Mouse (Mus musculus): ENCODE results near the gene Kctd20.

Gene Kctd20

DNA sequence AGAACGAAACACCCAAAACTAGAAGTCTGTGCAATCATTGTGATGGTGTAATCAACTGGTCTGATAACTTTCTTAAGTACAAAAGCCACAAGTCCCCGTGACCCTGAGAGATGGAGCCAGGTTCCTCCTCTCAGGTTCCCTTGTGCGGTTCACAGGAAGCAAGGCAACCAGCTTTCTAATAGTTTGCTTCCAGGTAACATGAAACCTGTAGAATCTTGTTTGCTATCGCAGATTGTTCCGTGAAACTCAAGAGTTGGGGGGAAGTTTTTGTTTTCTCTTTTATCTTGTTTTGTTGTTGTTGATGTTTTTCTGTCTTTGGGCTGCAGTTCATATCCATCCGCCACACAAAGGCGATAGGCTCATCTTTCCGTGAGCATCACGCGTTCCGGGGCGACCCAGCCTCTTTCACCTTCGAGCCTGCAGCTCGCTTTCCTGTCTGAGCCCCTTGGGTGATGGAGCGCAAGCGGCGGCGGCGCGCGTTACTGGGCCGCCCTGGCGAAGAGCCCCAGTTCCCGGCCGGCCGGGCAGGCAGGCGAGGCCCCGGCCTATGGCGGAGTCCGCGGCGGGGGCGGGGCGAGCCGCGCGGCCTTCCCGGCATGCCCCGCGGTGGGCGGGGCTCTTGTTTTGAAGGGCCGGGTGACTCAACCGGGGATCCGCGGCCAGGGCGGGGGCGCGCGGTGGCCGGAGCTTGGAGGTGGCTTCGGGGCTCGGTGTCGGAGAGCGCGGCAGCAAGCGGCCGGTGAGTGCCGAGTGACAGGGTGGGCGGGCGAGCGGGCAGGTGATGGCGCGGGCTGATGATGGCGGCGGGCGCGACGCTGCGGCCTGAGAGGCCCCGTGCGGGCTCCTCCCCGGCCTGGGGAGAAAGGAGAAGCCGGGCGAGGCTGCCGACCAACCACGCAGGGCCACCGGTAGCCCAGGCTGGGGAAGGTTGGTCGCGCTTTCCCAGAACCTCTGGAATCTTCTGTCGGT lies at the start of gene Kctd20:
Gene Kctd20, plus strand, starts transcription at position 120 of the 969 bp plus-strand sequence.
- in situ Hi-C loops (cut with MboI, MseI), result loop anchor here (10.0 kb wide), 1 partner anchor 1417 kb away; no protein-coding TSS in a partner anchor

DNA sequence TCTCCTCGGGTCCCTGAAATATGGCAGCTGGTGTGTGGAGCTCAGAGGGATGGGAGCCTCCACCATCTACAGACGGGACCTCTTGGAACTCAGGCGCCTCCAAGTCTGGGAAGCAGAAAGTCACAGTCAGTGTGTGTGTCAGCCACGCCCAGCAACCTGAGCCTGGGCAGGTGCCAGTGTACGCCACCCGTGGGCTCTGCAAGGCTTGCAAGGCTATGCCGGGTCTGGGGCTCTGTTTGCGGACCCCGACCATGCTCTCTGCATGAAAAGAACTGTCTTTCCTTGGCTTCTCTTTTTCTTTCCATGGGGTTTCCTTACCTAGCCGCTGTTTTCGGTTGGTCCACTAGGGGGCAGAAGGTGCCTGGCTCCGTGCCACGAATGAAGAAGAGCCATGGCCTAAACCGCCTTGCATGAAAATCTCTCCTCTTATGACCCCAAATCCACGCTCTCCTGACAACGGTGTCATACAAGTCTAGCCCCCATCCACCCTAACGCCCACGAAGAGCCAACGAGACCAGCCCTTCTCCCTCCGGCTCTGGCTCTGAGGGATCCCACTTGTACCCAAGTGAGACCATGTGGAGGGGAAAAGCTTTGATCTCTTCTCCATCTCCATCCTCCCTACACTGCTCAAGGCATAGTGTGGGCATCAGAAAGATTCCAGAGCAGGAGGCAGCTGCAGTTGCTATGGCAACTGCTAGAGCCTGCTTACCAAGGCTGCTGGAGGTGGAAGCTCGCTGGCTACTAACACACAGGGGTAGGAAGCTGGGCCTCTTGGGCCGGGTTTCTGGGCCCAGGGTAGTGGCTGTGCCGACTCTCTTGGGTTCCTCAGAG lies 47.0 kb upstream of the Kctd20 start:
- in situ Hi-C loops (cut with MboI, MseI), result no loop called here

DNA sequence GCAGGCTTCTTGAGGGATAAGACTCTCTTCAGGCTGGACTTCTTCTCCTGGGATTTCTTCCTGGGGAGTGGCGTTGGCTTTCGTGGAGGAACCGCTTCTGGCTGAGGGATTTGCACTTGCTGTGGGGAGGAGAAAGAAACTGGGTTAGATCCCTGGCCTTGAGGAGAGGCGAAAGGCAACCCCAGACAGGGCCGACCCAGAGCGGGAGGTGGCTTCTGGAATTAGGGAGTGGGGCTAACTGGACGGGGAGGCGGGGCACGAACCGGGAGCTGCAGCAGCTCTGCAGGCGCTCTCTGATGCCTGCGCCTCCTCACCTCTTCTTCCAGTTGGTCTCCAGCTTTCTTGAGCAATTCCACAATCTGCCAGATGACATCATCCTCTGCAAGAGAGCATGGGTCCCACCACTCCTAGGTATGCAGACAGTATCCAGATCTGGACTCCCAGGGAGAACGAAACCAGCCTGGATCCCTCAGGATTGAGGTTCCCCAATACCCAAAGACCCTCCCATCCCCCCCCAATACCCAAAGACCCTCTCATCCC lies 46.3 kb upstream of the Kctd20 start:
- in situ Hi-C loops (cut with MboI, MseI), result no loop called here

DNA sequence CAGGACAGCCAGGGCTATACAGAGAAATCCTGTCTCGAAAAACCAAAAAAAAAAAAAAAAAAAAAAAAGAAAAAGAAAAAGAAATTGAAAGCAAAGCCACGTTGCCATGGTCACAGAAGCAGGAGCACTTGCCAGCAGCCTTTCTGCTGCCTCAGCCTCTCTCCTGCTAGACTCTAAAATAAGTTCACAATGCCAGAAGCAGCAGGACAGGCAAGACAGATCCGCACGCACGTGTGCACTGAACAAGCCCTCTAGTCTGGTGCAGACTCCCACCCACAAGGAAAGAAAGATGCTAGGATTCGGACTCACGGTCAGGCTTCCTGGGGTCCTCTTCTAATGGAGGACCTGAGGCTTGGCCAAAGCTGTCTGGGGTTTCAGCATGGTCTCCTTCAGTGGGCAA lies 43.8 kb upstream of the Kctd20 start:
- in situ Hi-C loops (cut with MboI, MseI), result no loop called here

DNA sequence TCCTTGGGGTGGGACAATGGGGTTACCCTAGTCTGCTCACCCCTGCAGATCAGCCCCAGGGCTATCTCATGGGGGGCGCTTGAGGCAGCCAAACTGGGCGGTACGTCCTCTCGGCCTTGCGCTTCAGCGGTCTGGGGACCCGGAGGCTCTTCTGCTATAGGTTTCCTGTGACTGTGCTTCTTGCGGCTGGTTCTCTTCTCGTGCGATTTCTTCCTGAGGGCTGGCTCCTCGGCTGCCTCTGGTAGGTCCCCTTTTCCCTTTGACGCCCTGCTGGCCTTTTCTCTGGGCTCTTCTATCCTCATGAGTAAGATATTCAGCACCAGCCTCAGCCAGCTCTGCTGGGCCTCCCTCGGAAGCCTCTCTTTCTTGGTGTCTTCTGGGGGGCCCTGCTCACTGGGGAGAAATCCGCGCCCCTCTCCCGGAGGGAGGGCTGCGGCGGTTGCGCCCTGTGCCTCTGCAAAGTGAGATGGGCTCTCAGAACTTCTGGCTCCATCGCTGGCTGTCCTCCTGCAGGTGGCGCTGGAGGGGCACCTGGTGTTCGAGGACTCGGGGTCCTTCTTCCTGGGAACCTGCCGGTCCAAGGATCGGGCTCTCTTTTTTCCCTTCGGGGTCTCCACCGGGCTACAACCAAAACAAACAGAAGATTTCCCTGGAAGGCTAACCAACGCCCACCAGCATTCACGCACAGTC lies 42.4 kb upstream of the Kctd20 start:
- in situ Hi-C loops (cut with MboI, MseI), result no loop called here

DNA sequence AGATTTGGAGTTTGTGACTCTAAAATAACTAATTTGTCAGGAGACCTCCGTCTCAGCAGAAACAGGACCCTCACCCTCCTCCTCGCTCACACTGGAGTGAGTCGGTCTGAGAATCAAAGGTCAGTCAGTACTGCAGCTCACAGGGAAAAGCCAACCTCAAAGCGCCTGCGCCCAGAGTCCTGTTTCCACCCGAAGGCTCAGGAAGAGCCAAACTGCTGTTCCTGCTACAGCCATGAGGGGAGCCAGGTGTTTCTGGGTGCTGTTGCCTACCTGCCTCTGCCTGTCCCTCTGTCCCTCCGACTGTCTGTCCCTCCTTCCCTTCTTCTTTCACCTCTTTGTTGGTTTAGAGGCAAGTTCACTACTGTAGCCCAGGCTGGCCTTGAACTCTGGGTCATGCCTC lies 41.6 kb upstream of the Kctd20 start:
- in situ Hi-C loops (cut with MboI, MseI), result no loop called here

DNA sequence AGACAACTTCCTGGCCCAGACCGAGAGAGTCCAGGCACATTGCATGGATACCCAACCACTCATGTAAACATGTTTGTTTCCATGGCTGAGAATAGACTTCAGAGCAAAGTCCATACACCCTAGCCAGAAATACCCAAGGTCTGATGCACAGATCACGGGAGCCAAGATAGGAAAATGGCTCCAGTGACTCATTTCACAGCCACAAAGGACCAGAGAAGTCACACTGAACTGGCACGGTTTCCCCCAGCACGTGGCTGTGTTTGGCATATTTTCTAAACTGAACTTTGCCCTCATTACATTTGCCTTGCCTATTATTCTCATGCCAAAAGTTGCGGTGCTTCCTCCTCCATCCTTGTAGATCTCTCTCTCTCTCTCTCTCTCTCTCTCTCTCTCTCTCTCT lies 38.5 kb upstream of the Kctd20 start:
- in situ Hi-C loops (cut with MboI, MseI), result no loop called here

DNA sequence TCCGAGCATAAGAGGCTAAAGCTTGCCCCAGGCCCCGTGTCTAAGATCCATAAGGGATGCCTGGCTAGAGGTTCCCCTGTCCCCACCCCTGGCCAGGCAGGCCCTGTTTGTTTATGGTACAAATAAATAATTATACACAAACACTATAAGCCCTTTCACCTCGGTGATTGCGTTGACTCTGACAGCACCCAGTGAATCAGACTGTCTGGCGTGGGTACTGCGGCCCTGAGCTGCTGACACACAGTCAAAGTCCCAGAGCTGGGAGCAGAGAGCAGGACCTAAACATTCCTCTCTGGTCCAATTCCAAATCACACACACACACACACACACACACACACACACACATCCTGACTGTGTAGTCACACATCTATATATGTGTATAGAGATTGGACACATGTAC lies 37.8 kb upstream of the Kctd20 start:
- in situ Hi-C loops (cut with MboI, MseI), result no loop called here

DNA sequence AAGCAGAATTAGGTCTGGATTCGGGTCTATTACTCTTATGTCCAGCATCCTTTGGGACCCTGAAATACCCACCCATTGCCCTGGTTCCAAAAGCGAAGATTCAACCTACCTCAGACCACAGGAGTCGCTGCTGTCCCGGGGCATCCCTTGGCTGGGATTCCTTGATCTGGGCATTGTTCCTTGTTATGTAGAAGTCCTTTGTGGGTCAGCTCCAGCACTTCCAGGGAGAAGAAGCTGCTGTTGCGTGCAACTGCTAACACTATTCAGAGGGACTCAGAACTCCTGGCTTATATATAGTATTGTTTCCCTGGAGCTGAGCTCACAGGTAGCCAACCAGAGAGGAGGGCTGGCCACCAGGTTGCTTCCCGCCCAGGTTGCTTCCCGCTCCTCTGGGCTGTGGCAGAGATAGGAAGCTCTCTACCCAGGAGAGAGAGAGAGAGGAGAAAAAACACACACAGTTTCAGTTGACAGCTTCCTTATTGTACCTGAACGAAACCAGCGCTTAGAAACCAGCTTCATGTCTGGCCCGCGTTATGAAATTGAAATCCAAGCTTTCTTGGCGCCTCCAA lies 36.6 kb upstream of the Kctd20 start, which contains the start of gene 4930539E08Rik:
Gene 4930539E08Rik, minus strand, starts transcription at position 265 of the 569 bp plus-strand sequence.
- in situ Hi-C loops (cut with MboI, MseI), result no loop called here

DNA sequence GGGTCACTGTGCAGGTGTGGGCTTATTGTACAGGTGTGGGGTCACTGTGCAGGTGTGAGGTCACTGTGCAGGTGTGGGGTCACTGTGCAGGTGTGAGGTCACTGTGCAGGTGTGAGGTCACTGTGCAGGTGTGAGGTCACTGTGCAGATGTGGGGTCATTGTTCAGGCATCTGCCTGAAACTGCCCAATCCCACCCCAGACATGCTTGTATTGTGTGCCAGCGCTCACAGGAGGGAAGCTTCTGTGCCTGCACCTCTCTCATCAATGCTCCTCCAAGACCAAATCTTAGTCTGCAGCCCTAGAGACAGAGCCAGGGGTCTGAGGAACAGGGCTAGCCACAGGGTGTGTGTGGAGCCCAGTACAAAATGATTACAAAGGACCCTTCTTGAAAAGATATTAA lies 35.2 kb upstream of the Kctd20 start:
- in situ Hi-C loops (cut with MboI, MseI), result no loop called here

DNA sequence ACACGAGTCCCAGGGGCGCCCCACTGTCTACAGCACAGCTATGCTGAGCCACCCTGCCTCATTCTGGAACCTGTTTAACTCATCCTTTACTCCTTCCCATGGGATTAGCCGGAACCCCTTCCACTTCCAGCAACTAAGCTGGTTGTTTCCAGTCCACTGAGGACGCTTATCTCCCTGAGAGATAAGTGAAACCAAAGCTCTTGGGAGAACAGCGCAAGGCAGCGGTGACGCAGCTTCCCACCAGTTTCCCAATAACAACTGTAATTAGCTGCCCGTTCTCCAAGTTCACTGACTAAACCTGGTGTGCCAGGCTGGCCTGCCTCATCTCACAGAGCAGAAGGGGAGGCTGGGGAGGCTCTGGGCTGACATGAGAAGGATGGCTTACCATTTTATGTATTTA lies 30.7 kb upstream of the Kctd20 start:
- in situ Hi-C loops (cut with MboI, MseI), result no loop called here

DNA sequence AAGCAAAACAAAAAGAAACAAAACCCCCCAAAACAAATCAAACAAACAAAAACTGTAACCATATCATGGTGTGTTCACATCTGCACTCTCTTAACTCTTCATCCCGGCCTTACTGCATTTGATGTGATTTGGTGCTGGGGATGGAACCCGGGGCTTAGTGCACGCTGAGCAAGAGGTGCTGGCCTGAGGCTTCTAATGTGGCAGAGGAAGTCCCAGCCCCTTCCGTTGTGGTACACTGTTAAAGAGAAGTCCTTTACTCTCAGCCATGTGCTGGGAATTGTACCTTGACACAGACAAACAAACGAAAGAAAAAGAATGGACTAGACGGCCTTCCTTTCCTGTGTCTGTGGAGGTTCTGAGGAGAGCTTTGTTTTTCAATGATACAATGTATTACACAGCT lies 29.7 kb upstream of the Kctd20 start:
- in situ Hi-C loops (cut with MboI, MseI), result no loop called here

DNA sequence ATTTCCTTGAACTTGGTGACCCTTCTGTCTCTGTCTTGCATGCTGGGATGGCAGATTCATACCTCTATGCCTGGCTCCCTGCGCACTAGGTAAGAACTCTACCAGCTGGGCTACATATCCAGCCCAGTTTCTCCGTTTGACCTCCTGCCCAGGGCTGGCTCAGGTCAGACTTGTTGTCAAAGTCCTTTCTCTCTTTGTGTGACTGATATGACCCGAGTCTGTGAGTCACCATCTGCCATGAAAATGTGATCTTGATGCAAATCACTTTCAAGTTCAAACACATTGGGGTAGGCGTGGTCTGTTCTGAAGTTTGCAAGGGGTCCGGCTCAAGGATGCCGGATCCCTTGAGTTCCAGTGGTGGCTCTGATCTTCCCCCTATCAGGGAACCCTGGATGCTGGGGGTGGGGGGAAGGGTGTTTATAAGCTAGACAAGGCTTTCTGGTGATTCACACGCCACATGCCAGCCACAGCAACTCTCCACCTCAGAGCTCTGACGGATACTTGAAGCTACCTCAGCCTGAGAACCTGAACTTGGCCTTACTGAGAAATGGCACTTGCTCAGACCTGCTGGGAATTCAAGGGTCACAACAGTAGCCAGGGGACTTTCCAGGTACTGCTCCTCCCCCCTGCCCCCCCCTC lies 26.7 kb upstream of the Kctd20 start:
- in situ Hi-C loops (cut with MboI, MseI), result no loop called here

DNA sequence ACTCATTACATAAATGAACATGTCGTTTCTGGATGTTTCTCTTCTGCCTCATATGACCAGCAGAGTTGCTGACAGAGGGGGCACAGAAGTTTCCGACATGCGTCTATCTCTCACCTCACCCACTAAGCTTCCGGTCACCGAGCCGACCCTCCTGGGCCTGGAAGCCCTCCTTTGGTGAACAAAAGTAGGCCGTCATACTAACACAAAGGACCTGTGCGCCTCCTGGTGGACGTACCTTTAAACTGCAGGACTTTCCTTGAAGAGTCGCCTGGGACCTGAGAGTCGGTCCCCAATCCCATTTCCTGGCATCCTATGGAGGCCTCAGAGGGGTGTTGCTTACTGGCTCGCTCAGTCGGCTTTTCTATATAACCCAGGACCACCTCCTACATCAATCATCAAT lies 25.4 kb upstream of the Kctd20 start:
- in situ Hi-C loops (cut with MboI, MseI), result no loop called here

DNA sequence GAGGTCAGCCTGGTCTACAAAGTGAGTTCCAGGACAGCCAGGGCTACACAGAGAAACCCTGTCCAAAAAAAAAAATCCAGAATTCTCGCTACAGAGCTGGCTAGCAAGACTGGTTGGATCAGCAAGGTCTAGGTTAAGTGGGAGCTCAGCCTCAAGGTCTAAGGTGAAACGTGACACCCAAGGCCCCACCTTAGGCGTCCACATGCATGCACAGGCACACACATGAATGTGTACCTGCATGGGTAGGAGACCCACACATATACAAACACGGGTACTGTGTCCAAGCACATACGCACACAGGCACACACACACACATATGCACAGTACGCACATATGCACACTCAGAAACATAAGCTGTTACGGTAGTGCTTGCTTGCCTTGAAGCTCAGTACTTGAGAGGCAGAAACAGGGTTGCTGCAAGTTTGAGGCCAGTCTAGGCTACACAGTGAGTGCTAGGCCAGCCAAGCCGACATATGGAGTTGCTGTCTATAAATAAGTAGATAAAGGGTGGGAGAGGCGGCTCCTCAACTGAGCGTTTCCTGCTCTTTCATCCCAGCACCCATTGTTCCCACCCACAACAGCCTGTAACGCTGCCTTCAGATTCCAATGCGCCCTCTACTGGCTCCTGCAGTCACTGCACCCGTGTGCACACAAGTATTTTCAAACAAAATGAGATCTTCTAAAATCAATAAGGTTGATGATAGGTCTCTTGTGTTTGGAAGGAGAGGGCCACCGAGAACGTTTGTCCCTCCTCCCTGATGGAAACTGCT lies 24.7 kb upstream of the Kctd20 start:
- in situ Hi-C loops (cut with MboI, MseI), result no loop called here

DNA sequence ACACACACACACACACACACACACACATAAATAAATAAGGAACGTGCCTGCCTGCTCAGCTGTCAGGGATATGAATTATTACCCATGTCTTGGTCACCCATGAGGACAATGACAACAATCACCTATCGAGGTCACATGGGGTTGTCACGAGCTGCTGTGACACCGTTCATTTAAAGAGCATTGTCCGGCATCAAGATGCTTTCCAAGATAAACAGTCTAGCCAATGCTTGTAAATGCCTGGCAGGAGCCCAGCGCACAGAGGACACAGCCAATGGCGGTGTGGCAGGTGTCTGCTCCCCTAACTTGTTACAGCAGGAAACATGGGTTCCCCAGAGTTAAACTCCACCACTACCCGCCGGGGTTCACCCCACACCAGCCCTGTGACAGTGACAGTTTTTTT lies 23.7 kb upstream of the Kctd20 start:
- in situ Hi-C loops (cut with MboI, MseI), result no loop called here

DNA sequence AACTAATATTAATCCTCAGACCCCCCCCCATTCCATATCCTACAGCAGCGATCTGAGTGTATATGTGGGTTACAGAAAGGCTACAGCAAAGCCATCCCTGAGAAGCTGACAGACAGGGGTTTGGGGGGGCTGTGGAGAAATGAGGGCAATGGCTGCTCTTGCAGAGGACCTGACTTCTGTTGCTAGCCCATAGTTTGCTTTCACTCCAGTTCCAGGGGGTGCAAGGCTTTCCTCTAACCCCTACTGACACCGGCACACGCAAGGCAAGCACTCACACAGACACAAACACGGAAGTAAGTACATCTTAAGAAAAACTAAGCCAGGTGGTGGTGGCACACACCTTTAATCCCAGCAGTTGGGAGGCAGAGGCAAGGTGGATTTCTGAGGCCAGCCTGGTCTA lies 22.4 kb upstream of the Kctd20 start:
- in situ Hi-C loops (cut with MboI, MseI), result no loop called here

DNA sequence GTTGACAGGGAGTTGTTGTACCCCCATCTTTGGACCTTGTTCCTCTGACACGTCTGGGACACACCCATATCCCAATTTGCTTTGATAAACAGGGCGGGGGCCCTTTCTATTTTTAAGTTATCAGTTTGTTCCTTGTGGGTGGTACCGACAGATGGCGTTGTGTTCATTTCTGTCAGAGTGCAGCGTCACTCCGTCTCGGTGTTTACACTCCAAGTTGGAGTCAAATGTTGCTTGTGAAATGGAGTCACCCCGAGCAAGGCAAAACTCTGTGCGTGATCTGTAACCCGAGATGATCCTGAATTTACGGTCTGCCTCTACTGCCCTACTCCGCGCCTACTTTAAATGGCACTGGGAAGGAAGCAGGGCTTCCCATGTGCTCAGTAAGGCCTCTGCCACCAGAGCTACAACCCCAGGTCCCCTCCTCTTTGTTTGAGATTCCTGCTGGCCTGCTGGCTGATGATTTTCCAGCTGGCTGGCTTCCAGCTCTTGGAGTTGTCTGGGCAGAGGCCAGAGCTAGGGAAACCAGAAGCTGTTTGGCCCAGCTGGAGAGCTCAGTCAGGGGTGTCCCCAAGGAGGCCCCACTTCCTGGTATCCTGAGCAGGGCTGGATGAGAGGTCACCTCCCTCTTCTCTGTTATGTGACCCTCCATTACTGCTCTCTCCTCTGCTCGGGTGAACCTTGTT lies 21.2 kb upstream of the Kctd20 start:
- in situ Hi-C loops (cut with MboI, MseI), result no loop called here

DNA sequence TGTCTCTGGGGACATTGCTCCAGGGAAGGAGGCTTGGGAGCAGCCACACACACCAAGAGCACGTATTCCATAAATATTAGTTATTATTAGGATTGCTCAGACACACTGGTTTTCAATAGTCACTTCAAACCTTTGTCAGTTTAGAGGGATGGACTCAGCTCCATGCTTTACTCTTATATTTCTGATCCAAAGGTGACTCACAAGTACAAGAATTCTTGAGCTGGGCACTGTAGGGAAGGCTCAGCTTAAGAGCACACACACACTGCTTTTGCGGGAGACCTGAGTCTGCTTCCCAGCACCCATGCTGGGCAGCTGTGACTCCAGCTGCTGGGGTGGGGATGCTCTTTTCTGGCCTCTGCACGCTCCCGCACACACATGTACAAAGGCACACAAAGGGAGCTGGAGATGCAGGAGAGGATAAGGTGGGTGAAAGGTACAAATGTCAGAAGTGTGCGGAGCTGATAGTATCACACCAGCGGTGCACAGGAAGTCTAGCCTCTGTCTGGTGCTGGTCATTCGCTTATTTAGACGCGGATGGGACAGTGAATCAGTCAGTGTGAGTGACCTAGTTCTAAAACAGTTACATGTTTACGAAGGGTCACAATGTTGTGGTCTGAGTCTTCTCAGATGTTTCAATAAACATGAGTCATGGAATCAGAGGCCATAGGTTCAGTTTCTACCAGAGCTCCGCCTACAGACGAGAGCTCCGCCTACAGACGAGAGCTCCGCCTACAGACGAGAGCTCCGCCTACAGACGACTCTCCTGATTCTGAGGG lies 20.1 kb upstream of the Kctd20 start:
- in situ Hi-C loops (cut with MboI, MseI), result no loop called here

Measured in T-helper 1 cell (primary cell).